Mouse (Mus musculus): ENCODE data around the gene Nqo2. TPM values are rescaled to one million over a fixed set of nuclear protein-coding genes. Genes with fewer than 3 reads are reported as not detected.

Gene Nqo2
- total RNA-seq, 2 experiments from 2014 or later = 38.3 to 41.5 TPM

GRCm38 (mm10) chr13:33989625-33990024 lies 25.1 kb downstream of the Nqo2 start:
- no peak for DNase-seq

DNA sequence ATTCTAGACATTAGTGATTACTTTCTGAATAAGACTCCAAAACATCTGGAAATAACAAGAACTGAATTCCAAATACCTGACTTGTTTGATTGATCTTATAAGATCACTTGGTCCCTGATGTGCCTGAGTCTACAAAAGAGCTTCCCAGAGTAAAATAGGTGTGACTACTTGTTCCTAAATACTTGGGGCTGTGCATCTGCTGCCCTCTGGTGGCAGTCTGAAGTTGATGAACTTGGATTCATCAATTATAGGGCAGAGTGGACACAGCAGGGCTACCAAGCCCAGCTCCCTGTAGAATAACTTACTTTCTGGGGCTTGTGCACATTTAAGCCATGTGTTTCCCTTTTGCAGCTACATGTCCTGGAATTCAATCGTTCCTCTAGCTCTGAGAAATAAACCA lies 30.7 kb downstream of the Nqo2 start:
- DNase-seq = peak; percentile 75 to 87

GRCm38 (mm10) chr13:34002058-34003006 lies 37.8 kb downstream of the Nqo2 start, which contains the start of the genes Ripk1 and Serpinb6a:
TSS of gene Ripk1 (plus strand) at chr13:34002363.
TSS of gene Serpinb6a (minus strand) at chr13:34002794.
- DNase-seq = peak; percentile 94 to 96

- DNase-seq = no peak
These were observed 38.6 kb downstream of the Nqo2 start for GRCm38 (mm10) chr13:34003058-34003457.

DNA sequence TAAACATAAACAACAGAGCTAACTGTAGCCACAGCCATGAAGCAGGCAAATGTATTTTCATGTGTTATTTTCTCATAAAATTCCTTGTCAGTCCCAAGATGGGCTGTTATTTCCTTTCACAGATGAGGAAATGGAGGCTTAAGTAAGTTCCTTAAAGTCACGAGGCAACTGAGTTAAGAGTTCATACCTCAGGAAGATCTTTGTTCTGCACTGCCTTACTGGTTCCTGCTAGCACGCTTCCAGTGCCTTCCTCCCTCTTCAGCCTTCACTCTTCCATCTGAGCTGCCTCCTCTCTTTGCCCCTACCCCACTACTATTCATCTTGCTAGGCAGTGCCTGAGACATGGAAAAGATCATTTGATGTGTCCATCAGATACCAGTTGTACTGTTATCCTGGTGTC lies 42.7 kb downstream of the Nqo2 start:
- peak in 1 of 2 experiments; percentile 16 for DNase-seq

DNA sequence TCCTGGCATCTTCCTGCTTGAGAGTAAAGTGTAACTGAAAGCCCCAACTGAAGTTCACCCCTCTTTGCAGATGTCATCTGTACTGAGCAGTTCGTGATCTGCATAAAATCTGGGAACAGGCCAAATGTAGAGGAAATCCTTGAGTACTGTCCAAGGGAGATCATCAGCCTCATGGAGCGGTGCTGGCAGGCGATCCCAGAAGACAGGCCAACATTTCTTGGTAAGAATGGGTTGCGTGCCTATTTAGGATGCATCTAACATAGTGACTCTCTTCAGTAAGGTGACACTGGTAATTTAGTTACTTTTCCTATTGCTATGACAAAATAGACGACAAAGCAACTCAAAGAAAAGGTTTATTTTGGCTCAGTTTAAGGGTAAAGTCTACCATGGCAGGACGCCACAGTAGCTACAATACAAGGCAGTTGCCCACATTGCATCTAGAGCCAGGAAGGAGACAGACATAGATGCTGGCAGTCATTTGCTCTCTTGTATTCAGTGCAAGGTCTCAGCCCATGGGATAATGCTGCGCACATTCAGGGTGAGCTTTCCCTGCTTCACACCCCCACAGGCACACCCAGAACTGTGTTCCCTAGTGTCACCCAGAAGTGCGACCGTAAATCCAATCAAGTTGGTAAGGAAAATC lies 52.6 kb downstream of the Nqo2 start:
- DNase-seq = no peak

DNA sequence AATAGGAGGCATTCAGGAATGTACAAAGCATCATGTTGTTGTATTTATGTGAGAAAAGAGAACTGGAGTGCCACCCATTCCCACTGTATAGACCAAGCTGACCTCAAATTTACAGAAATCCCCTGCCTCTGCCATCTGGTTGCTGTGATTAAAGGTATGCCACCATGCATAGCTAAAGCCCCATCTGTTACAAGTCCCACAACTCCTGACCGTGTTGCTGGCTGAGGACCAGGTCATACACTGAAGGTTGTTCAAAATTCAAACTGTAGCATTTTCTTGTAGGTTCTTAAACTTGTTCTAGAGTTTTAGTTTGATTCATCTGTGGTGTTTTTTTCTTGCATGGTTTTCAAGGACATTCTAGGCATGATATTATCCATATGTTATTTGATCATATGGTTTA lies 54.0 kb downstream of the Nqo2 start:
- no peak for DNase-seq

GRCm38 (mm10) chr13:34021998-34022397 lies 57.5 kb downstream of the Nqo2 start:
- no peak for DNase-seq

GRCm38 (mm10) chr13:34032041-34032440 lies 67.6 kb downstream of the Nqo2 start:
- no peak for DNase-seq

DNA sequence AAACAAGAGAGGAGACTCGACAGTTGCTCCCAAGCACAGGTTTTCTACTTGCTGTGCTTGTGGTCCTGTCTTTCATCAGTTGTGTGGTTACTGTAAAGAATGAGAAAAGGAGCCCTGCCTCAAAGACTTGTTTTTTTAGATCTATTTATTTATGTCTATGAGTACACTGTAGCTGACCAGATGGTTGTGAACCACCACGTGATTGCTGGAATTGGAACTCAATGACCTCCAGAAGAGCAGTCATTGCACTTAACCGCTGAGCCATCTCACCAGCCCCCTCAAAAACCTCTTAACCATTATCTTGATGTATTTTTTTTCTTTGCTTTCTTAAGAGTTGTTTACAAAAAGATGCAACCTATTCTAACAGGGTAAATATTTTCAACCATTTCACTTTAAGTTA lies 70.9 kb downstream of the Nqo2 start:
- DNase-seq = no peak

DNA sequence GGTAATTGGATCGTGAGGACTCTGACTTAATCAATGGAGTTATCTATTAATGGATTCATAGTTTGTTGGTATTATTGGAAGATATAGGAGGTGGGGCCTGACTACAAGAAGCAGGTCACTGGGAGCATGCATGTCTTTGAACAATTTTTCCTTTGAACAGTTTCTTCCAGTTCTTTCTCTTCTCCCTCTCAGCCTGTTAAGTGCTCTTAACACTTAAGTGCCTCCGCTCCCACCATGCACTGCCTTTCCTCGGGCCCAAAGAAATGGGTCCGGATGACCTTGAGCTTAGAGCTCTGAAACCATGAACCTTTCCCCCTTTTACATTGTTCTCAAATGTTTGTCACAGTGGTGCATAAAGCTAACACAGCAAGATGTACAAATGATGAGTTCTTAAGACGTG lies 72.2 kb downstream of the Nqo2 start:
- DNase-seq = no peak

DNA sequence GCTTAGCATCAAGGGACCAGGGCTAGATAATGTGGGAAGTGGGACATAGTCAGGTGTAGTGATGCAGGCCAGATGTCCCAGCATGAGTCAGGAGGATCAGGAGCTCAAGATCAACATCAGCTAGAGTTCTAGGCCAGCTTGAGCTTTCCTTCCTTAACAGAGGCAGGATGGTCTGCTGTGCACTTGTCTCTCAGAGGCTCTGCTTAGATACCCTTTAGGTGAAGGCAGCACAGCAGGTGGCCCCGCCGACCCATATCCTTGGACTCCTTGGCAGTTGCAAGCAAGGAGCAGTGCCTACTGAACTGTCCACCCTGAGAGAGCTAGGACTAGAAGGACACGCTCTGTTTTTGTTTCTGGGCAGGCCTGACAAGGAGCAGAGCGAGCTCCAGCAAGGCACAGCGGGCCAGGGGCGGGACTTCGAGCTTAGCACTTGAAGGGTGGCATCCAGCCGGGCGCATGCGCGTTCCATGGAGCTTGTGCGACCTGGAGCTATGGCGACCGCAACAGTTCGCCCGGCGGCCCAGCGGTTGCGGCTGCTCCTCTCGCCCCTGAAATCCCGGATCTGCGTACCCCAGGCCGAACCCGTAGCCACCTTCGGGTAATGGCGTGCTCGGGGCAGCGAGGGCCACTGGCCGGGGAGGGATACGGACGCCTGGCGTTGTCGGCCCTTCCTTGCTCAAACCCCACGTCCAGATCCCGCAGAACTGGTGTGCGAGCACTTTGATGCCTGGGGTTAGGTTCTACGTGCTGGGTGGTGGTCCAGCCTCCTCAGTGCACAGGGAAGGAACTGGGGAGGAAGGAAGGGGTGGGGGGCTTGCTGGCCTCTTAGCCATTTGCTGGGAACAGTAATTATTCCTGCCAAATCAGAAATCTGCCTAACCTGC lies 72.9 kb downstream of the Nqo2 start, which contains the start of gene Bphl:
Gene Bphl (plus strand): TSS at position 426 of the 884 bp plus-strand sequence.
- peak; percentile 94 to 95 for DNase-seq

- peak in 1 of 2 experiments; percentile 28 for DNase-seq
These were observed 73.6 kb downstream of the Nqo2 start for GRCm38 (mm10) chr13:34038056-34038432.

Other genes with a start within 250 kb of the Nqo2 start
- not detected for gene Serpinb6e, start 121.3 kb upstream of the Nqo2 start, total RNA-seq (2021)
- not detected for gene Serpinb6c, start 59.0 kb upstream of the Nqo2 start, total RNA-seq (2021)
- 1 to 10 TPM; 6.8 to 7.2 TPM for gene Ripk1, start 37.7 kb downstream of the Nqo2 start, total RNA-seq (2021)
- gene Serpinb6a, start 38.1 kb downstream of the Nqo2 start, total RNA-seq (2021) = 100 to 1,000 TPM; 124 to 127 TPM
- 10 to 100 TPM; 32.7 to 37.2 TPM for gene Bphl, start 72.9 kb downstream of the Nqo2 start, total RNA-seq (2021)
- 10 to 100 TPM; 51.0 to 70.1 TPM for gene Tubb2a, start 113.3 kb downstream of the Nqo2 start, total RNA-seq (2021)
- gene Tubb2b, start 165.8 kb downstream of the Nqo2 start, total RNA-seq (2021) = 1 to 10 TPM; 4.8 to 8.6 TPM
- 10 to 100 TPM; 25.0 to 32.9 TPM for gene Psmg4, start 198.3 kb downstream of the Nqo2 start, total RNA-seq (2021)